Comparison of ENCODE assay signal across 13 mouse cellular contexts in genomic region chr4:127413997-127414964, GRCm38 (mm10). TPM values are rescaled to one million over a fixed set of nuclear protein-coding genes. Genes with fewer than 3 reads are reported as not detected.
A peak's percentile ranks its signal among the peaks of the same experiment; 100 is the strongest.
DNase-seq lines count a peak whose midpoint lies in the region; ATAC-seq lines count a peak whose summit lies in the region.
"Had no signal": no experiment of that assay in that cellular context is flagged by ENCODE, and none has a peak within 500 bp of the region (broad histone marks: within the 10 kb centered on the region; RNA-seq: fewer than 3 reads in every experiment).

No protein-coding gene starts in this region.

- peaks cover 27% of the 10 kb centered on the region for H3K4me1 ChIP-seq in lung, embryonic 16.5 days (replicated peaks; ENCODE audit: control insufficient read depth, insufficient read depth, low read length)
- peaks cover 38% of the 10 kb centered on the region for H3K4me1 ChIP-seq in hindbrain, embryonic 12.5 days
- H3K4me1 ChIP-seq in neural tube, embryonic 15.5 days, result peaks cover 23% of the 10 kb centered on the region
- H3K4me1 ChIP-seq: liver, embryonic 15.5 days had no signal

- no peaks in the 10 kb centered on the region for H3K27me3 ChIP-seq in lung, embryonic 16.5 days (ENCODE audit: control insufficient read depth, insufficient read depth, low read depth, low read length)
- H3K27me3 ChIP-seq in hindbrain, embryonic 12.5 days, result no peaks in the 10 kb centered on the region; the same call in 1 of the 2 replicates
- no peaks in the 10 kb centered on the region for H3K27me3 ChIP-seq in neural tube, embryonic 15.5 days (replicated peaks)
- H3K27me3 ChIP-seq: embryonic facial prominence, embryonic 12.5 days; liver, embryonic 15.5 days had no signal

- H3K9me3 ChIP-seq in lung, embryonic 16.5 days (ENCODE audit: control insufficient read depth, low read length), result no peaks in the 10 kb centered on the region
- no peaks in the 10 kb centered on the region for H3K9me3 ChIP-seq in hindbrain, embryonic 12.5 days (replicated peaks)
- no peaks in the 10 kb centered on the region for H3K9me3 ChIP-seq in neural tube, embryonic 15.5 days (replicated peaks)
- H3K9me3 ChIP-seq: embryonic facial prominence, embryonic 12.5 days; liver, embryonic 15.5 days had no signal

- H3K36me3 ChIP-seq in lung, embryonic 16.5 days (ENCODE audit: control insufficient read depth, insufficient read depth, low read length), result no peaks in the 10 kb centered on the region
- H3K36me3 ChIP-seq in hindbrain, embryonic 12.5 days, result no peaks in the 10 kb centered on the region
- H3K36me3 ChIP-seq in neural tube, embryonic 15.5 days, result no peaks in the 10 kb centered on the region
- H3K36me3 ChIP-seq: embryonic facial prominence, embryonic 12.5 days; liver, embryonic 15.5 days had no signal

- 0 out of 2 replicates have a peak overlapping the region, but pooled peaks have one; percentile 2 for H3K27ac ChIP-seq in lung, embryonic 16.5 days (ENCODE audit: low read length)
- peak overlapping the region; percentile 30; the same call in 1 of the 2 replicates for H3K27ac ChIP-seq in hindbrain, embryonic 12.5 days
- 0 out of 2 replicates have a peak overlapping the region, but pooled peaks have one; percentile 37 for H3K27ac ChIP-seq in neural tube, embryonic 15.5 days (replicated peaks)
- H3K27ac ChIP-seq: embryonic facial prominence, embryonic 12.5 days; kidney, postnatal 0 days; left cerebral cortex, adult 2 months; liver, embryonic 15.5 days had no signal

- H3K9ac ChIP-seq in lung, embryonic 16.5 days (ENCODE audit: low read length), result no peak overlapping the region
- H3K9ac ChIP-seq in hindbrain, embryonic 12.5 days, result no peak overlapping the region
- no peak overlapping the region for H3K9ac ChIP-seq in neural tube, embryonic 15.5 days (replicated peaks)
- H3K9ac ChIP-seq: embryonic facial prominence, embryonic 12.5 days; liver, embryonic 15.5 days had no signal

- no peak; the same call in 1 of the 2 replicates for ATAC-seq in lung, embryonic 16.5 days (ENCODE audit: low read depth)
- peak; percentile 59 for ATAC-seq in hindbrain, embryonic 12.5 days (ENCODE audit: low FRiP score)
- ATAC-seq in neural tube, embryonic 15.5 days (ENCODE audit: low FRiP score), result no peak

- no peak overlapping the region for H3K4me3 ChIP-seq in lung, embryonic 16.5 days (ENCODE audit: low read length)
- no peak overlapping the region for H3K4me3 ChIP-seq in hindbrain, embryonic 12.5 days
- H3K4me3 ChIP-seq in neural tube, embryonic 15.5 days (replicated peaks), result no peak overlapping the region
- H3K4me3 ChIP-seq: embryonic facial prominence, embryonic 12.5 days; left cerebral cortex, adult 2 months; liver, embryonic 15.5 days had no signal

- WGBS in lung, embryonic 16.5 days, result 24% methylated on average over 14 of the region's 14 CpGs
- WGBS in hindbrain, embryonic 12.5 days, result 26% methylated on average over 14 of the region's 14 CpGs
- WGBS in neural tube, embryonic 15.5 days, result 31% methylated on average over 14 of the region's 14 CpGs

- H3K4me2 ChIP-seq in lung, embryonic 16.5 days (ENCODE audit: low read depth, low read length), result no peak overlapping the region
- H3K4me2 ChIP-seq in hindbrain, embryonic 12.5 days (replicated peaks), result no peak overlapping the region; the same call in 1 of the 2 replicates
- H3K4me2 ChIP-seq in neural tube, embryonic 15.5 days, result no peak overlapping the region
- H3K4me2 ChIP-seq: embryonic facial prominence, embryonic 12.5 days; liver, embryonic 15.5 days had no signal

- DNase-seq in lung, postnatal 36 days, result no peak
- peak; percentile 28 for DNase-seq in embryo, embryonic 10 days (ENCODE audit: low spot score)
- DNase-seq in urinary bladder, adult 2 months (ENCODE audit: low spot score), result no peak
- no peak for DNase-seq in frontal cortex, postnatal 14 days (ENCODE audit: low spot score in 2 of 2)
- DNase-seq: midbrain, embryonic 14.5 days; thymus, postnatal 36 days had no signal

RNA-seq across cellular contexts. Expression of gene Gjb5, which starts 56.3 kb away (rescaled TPM):
- polyA plus RNA-seq in lung, embryonic 16.5 days (2015; fragmentation: Nextera tagmentation; extraction: Ambion mirVana), result 0.59 and 0.79 TPM in 2 replicates
- polyA plus RNA-seq in hindbrain, embryonic 12.5 days (2016; fragmentation: Nextera tagmentation; extraction: Ambion mirVana), result 0.30 and 0.44 TPM in 2 replicates
- polyA plus RNA-seq in neural tube, embryonic 15.5 days (2015; fragmentation: Nextera tagmentation; extraction: Ambion mirVana), result 0.41 and 0.49 TPM in 2 replicates
- 3.8 and 4.8 TPM in 2 replicates for polyA plus RNA-seq in urinary bladder, adult 2 months (2012; rRNA removed)
- polyA plus RNA-seq: midbrain, embryonic 14.5 days had no signal
